Mouse (Mus musculus): ENCODE results near the gene Slc2a5.
A peak's percentile ranks its signal among the peaks of the same experiment; 100 is the strongest.

DNA sequence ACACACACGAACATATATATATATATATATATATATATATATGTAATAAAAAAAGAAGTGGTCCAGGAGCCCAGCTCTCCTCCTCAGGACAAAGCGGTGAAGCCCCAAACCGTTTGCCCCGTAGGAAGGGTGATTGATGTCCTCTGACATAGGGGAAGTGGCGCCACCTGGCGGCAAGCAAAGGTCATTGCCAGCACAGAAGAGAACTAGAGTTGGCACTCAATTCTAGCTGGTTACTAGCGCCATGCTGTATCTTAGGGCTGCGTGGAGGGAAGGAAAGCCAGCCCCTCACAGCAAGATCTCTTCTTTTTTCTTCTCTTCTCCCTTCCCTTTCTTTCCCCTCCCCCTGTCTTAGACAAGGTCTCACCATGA is 46.0 kb upstream of the Slc2a5 start:
- peak; percentile 95 for TF ChIP-seq CTCF (IDR thresholded peaks at IDR 0.05; ENCODE audit: low read depth, low read length)
- TF ChIP-seq GATA1 (IDR thresholded peaks at IDR 0.05; ENCODE audit: borderline replicate concordance, low read length) = no peak
- no peak for TF ChIP-seq GATA2 (IDR thresholded peaks at IDR 0.05; ENCODE audit: borderline replicate concordance, low read depth, low read length)
- no peak for TF ChIP-seq POLR2AphosphoS5 (IDR thresholded peaks at IDR 0.05; ENCODE audit: insufficient replicate concordance, low read depth, low read length)
- TF ChIP-seq TAL1 (conservative IDR thresholded peaks at IDR 0.05; ENCODE audit: low read depth, low read length) = no peak

Data from G1E (cell line).